Mouse (Mus musculus): ENCODE data around the gene Tnr. TPM values are rescaled to one million over a fixed set of nuclear protein-coding genes. Genes with fewer than 3 reads are reported as not detected.

Gene Tnr
- polyA plus RNA-seq, 1 experiment from 2014 or later = 0.08 TPM

GRCm38 (mm10) chr1:159788312-159788711, 264.7 kb downstream of the Tnr start:
- DNase-seq (ENCODE audit: low read depth, low spot score) = no peak
- ChIA-PET CTCF (no interaction called here), POLR2A (no interaction called here)
- no peak for ATAC-seq
- in situ Hi-C loops (cut with MboI; ENCODE audit: low pct_unique_long_range_greater_than_20kb) = loop anchor here (10.0 kb wide), 1 partner anchor 394 kb away; no protein-coding TSS in a partner anchor
- no peak for TF ChIP-seq CTCF (IDR thresholded peaks at IDR 0.05)
- no peaks in the 10 kb centered on the region for H3K27me3 ChIP-seq

- CTCF ChIA-PET = no interaction called here
- no peak for DNase-seq (ENCODE audit: low read depth, low spot score)
- H3K27me3 ChIP-seq = no peaks in the 10 kb centered on the region
- in situ Hi-C loops (cut with MboI; ENCODE audit: low pct_unique_long_range_greater_than_20kb) = no loop called here
- POLR2A ChIA-PET = interaction anchor here (0.6 kb wide), 1 partner anchor 12 kb away, joined by 4 read pairs; no protein-coding TSS in a partner anchor
- no peak for TF ChIP-seq CTCF (IDR thresholded peaks at IDR 0.05)
- no peak for ATAC-seq
Observed at GRCm38 (mm10) chr1:159792546-159792945, 269.0 kb downstream of the Tnr start.

- TF ChIP-seq CTCF (IDR thresholded peaks at IDR 0.05) = no peak
- ChIA-PET POLR2A (no interaction called here), CTCF (no interaction called here)
- no peak for DNase-seq (ENCODE audit: low read depth, low spot score)
- ATAC-seq = no peak
- in situ Hi-C loops (cut with MboI; ENCODE audit: low pct_unique_long_range_greater_than_20kb) = no loop called here
- no peaks in the 10 kb centered on the region for H3K27me3 ChIP-seq
Observed at GRCm38 (mm10) chr1:159796021-159796420, 272.5 kb downstream of the Tnr start.

GRCm38 (mm10) chr1:159800366-159800765, 276.8 kb downstream of the Tnr start:
- DNase-seq (ENCODE audit: low read depth, low spot score) = no peak
- no peak for ATAC-seq
- in situ Hi-C loops (cut with MboI; ENCODE audit: low pct_unique_long_range_greater_than_20kb) = no loop called here
- peaks cover 13% of the 10 kb centered on the region for H3K27me3 ChIP-seq
- POLR2A ChIA-PET = no interaction called here
- CTCF ChIA-PET = interaction anchor here (0.7 kb wide), 1 partner anchor 21 kb away, joined by 3 read pairs; no protein-coding TSS in a partner anchor
- TF ChIP-seq CTCF (IDR thresholded peaks at IDR 0.05) = no peak

GRCm38 (mm10) chr1:159801753-159802152, 278.2 kb downstream of the Tnr start:
- CTCF ChIA-PET = no interaction called here
- in situ Hi-C loops (cut with MboI; ENCODE audit: low pct_unique_long_range_greater_than_20kb) = no loop called here
- POLR2A ChIA-PET = no interaction called here
- peaks cover 18% of the 10 kb centered on the region for H3K27me3 ChIP-seq
- ATAC-seq (no peak), DNase-seq (ENCODE audit: low read depth, low spot score) (no peak)
- TF ChIP-seq CTCF (IDR thresholded peaks at IDR 0.05) = no peak

GRCm38 (mm10) chr1:159803711-159804110, 280.1 kb downstream of the Tnr start:
- H3K27me3 ChIP-seq = peaks cover 24% of the 10 kb centered on the region
- TF ChIP-seq CTCF (IDR thresholded peaks at IDR 0.05) = no peak
- ChIA-PET POLR2A (interaction anchor here (0.6 kb wide), 1 partner anchor 11 kb away, joined by 4 read pairs; no protein-coding TSS in a partner anchor), CTCF (no interaction called here)
- no peak for DNase-seq (ENCODE audit: low read depth, low spot score)
- no peak for ATAC-seq
- in situ Hi-C loops (cut with MboI; ENCODE audit: low pct_unique_long_range_greater_than_20kb) = no loop called here

GRCm38 (mm10) chr1:159809493-159809892, 285.9 kb downstream of the Tnr start:
- ATAC-seq = no peak
- TF ChIP-seq CTCF (IDR thresholded peaks at IDR 0.05) = no peak
- CTCF ChIA-PET = interaction anchor here (0.6 kb wide), 1 partner anchor 13 kb away, joined by 3 read pairs; no protein-coding TSS in a partner anchor
- peaks cover 20% of the 10 kb centered on the region for H3K27me3 ChIP-seq
- DNase-seq (ENCODE audit: low read depth, low spot score) = no peak
- in situ Hi-C loops (cut with MboI; ENCODE audit: low pct_unique_long_range_greater_than_20kb) = no loop called here
- POLR2A ChIA-PET = no interaction called here

- H3K27me3 ChIP-seq = peaks cover 9% of the 10 kb centered on the region
- ATAC-seq (no peak), DNase-seq (ENCODE audit: low read depth, low spot score) (no peak)
- in situ Hi-C loops (cut with MboI; ENCODE audit: low pct_unique_long_range_greater_than_20kb) = no loop called here
- TF ChIP-seq CTCF (IDR thresholded peaks at IDR 0.05) = no peak
- ChIA-PET CTCF (no interaction called here), POLR2A (no interaction called here)
Observed at GRCm38 (mm10) chr1:159811805-159812204, 288.2 kb downstream of the Tnr start.

DNA sequence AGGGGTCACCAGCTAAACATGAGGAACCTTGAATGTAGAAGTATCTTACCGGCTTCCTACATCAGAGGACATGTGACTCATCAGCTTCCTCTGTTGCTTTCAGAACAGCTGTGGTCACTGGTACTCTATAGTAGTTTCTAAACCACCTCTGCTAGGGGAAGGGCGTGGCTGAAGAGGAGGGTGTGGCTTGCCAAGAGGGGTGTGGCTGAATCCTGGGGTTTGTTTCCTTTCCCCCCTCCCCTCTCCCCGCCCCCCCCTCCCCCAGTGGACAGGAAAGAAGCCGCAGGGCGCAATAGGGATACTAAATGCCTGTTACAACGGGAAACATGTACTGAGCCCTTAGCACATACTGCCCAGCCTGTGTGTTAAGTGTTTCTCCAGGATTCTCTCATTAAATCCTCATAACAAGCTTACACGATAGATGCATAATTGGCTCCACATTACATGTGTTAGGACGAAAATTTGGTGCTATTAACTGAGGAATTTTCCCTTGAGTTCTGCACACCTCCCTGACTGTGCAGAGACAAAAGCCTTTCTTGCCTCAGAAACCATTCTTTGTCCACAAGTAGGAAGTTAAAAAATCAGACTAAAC, 289.3 kb downstream of the Tnr start:
- CTCF ChIA-PET = no interaction called here
- TF ChIP-seq CTCF (IDR thresholded peaks at IDR 0.05) = no peak
- POLR2A ChIA-PET = no interaction called here
- H3K27me3 ChIP-seq = peaks cover 10% of the 10 kb centered on the region
- no peak for DNase-seq (ENCODE audit: low read depth, low spot score)
- in situ Hi-C loops (cut with MboI; ENCODE audit: low pct_unique_long_range_greater_than_20kb) = no loop called here
- ATAC-seq = no peak

- peaks cover 10% of the 10 kb centered on the region for H3K27me3 ChIP-seq
- ChIA-PET CTCF (no interaction called here), POLR2A (no interaction called here)
- no peak for TF ChIP-seq CTCF (IDR thresholded peaks at IDR 0.05)
- ATAC-seq = no peak
- no peak for DNase-seq (ENCODE audit: low read depth, low spot score)
- in situ Hi-C loops (cut with MboI; ENCODE audit: low pct_unique_long_range_greater_than_20kb) = no loop called here
Observed at GRCm38 (mm10) chr1:159814348-159814747, 290.8 kb downstream of the Tnr start.

GRCm38 (mm10) chr1:159816614-159817371, 293.2 kb downstream of the Tnr start:
- H3K27me3 ChIP-seq = peaks cover 6% of the 10 kb centered on the region
- ChIA-PET POLR2A (no interaction called here), CTCF (interaction anchor here (1.0 kb wide), 1 partner anchor 10 kb away, joined by 3 read pairs; no protein-coding TSS in a partner anchor)
- peak; percentile 46 for TF ChIP-seq CTCF (IDR thresholded peaks at IDR 0.05)
- in situ Hi-C loops (cut with MboI; ENCODE audit: low pct_unique_long_range_greater_than_20kb) = no loop called here
- ATAC-seq (no peak), DNase-seq (ENCODE audit: low read depth, low spot score) (no peak)
